Mouse (Mus musculus): Measurements from ENCODE around the gene Gm20807. TPM values are rescaled to one million over a fixed set of nuclear protein-coding genes. Genes with fewer than 3 reads are reported as not detected.
"Not testable (repeated sequence)": the region's sequence is repeated elsewhere in the genome, so short reads cannot be mapped to it uniquely, and the experiment has no call there.

The Gm20807 gene
- not detected in 2 replicates for polyA plus RNA-seq (2012; ENCODE audit: insufficient read depth, insufficient read length, missing spikeins)

DNA sequence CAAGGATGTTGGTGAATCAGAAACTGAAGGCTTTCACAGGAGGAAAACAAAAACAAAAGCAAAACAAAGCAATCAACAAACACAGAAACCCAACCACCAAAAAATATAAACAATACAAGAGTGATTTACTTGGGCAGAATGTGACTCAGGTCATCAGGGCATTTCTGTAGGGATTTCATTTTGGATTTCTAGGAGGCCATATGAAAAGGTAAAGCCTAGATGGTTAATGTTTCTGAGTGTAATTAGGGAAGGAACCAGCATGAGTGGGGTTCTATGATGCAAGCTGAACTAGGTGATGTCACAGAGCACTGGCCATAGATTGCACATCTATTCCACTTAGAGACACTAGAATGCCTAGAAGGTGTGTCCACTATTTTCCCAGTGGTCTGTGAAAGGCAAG is at the start of gene Gm20807:
TSS of gene Gm20807 (plus strand) at position 301 of the 400 bp plus-strand sequence.
- H3K4me3 ChIP-seq (ENCODE audit: insufficient read depth, low read depth, low read length); H3K4me1 ChIP-seq (ENCODE audit: control insufficient read depth, insufficient read depth, insufficient read length, low read length); H3K27ac ChIP-seq (replicated peaks; ENCODE audit: low read depth, low read length): not testable (repeated sequence)

Other genes with a start within 250 kb of the Gm20807 start
- not detected in 2 replicates for gene Gm21891, start 90.6 kb downstream of the Gm20807 start, polyA plus RNA-seq (2012; ENCODE audit: insufficient read depth, insufficient read length, missing spikeins)
- gene Gm21425, start 119.1 kb downstream of the Gm20807 start, polyA plus RNA-seq (2012; ENCODE audit: insufficient read depth, insufficient read length, missing spikeins), result not detected in 2 replicates
- gene Gm21828, start 181.0 kb downstream of the Gm20807 start, polyA plus RNA-seq (2012; ENCODE audit: insufficient read depth, insufficient read length, missing spikeins), result not detected in 2 replicates
- not detected in 2 replicates for gene Gm21440, start 209.5 kb downstream of the Gm20807 start, polyA plus RNA-seq (2012; ENCODE audit: insufficient read depth, insufficient read length, missing spikeins)
- not detected in 2 replicates for gene Gm21454, start 209.6 kb downstream of the Gm20807 start, polyA plus RNA-seq (2012; ENCODE audit: insufficient read depth, insufficient read length, missing spikeins)